Mouse (Mus musculus) limb, embryonic 14.5 days (tissue): ENCODE measurements at regions not wholly inside any gene's neighbourhood (a gene's known extent, or its start where the extent isn't known, plus 50 kb on each side); places are given as distances from the start of the nearest gene placed in this dataset.

Experiments
- ATAC-seq: fragments of 200-750 bp; cut with Nextera tagmentation; 2 replicates; pipeline ENCODE4 v1.8.0; 2017; ENCODE audit warnings: low read depth, moderate number of reproducible peaks, moderate TSS enrichment; ENCODE audit not compliant: low FRiP score
- DNase-seq: peaks from one replicate; pipeline ENCODE4 v3.0.0-alpha.2; 2015; ENCODE audit warnings: low spot score
- H3K27ac ChIP-seq: fragments of 300-500 bp; sonication (generic); replicated peaks from 2 replicates; pipeline ENCODE4 v1.5.1; 2014; ENCODE audit warnings: low read depth, mild to moderate bottlenecking, low read length, moderate library complexity, mixed read lengths
- H3K27me3 ChIP-seq: fragments of 300-500 bp; sonication (generic); 2 replicates; pipeline ENCODE4 v1.6.1; 2014; ENCODE audit warnings: low read length, mixed read lengths; ENCODE audit not compliant: control insufficient read depth, insufficient read depth
- H3K36me3 ChIP-seq: fragments of 300-500 bp; sonication (generic); 2 replicates; pipeline ENCODE4 v1.6.1; 2014; ENCODE audit warnings: mild to moderate bottlenecking, low read length, moderate library complexity, mixed read lengths; ENCODE audit not compliant: control insufficient read depth, insufficient read depth
- H3K4me1 ChIP-seq: fragments of 300-500 bp; sonication (generic); 2 replicates; pipeline ENCODE4 v1.6.1; 2014; ENCODE audit warnings: antibody characterized with exemption, low read length, mixed read lengths; ENCODE audit not compliant: control insufficient read depth, insufficient read depth
- H3K4me2 ChIP-seq: fragments of 300-500 bp; sonication (generic); replicated peaks from 2 replicates; pipeline ENCODE4 v1.6.1; 2014; ENCODE audit warnings: low read depth, mild to moderate bottlenecking, low read length, moderate library complexity; ENCODE audit not compliant: severe bottlenecking
- H3K4me3 ChIP-seq: fragments of 300-500 bp; sonication (generic); replicated peaks from 2 replicates; pipeline ENCODE4 v1.5.1; 2014; ENCODE audit warnings: low read length
- H3K9ac ChIP-seq: fragments of 300-500 bp; sonication (generic); 2 replicates; pipeline ENCODE4 v1.6.1; 2014; ENCODE audit warnings: mild to moderate bottlenecking, low read depth, low read length, moderate library complexity; ENCODE audit not compliant: severe bottlenecking
- H3K9me3 ChIP-seq: fragments of 300-500 bp; sonication (generic); 2 replicates; pipeline ENCODE4 v1.6.1; 2016; ENCODE audit warnings: low read length; ENCODE audit not compliant: control insufficient read depth
- POLR2A ChIP-seq: fragments of 200-500 bp; IDR thresholded peaks from 2 replicates; pipeline ENCODE4 v1.8.0; 2012; ENCODE audit warnings: inconsistent platforms, mild to moderate bottlenecking, moderate library complexity, borderline replicate concordance; ENCODE audit not compliant: insufficient read depth, insufficient read length; ENCODE audit errors: extremely low read depth
- WGBS: fragments of 180-500 bp; shearing (Covaris S2); extraction: QIAGEN DNeasy Blood & Tissue Kit; methylation state at CpG from one replicate; pipeline ENCODE4 v1.1.7; 2014; 5-methylcytosine and 5-hydroxymethylcytosine counted together

- no peak for DNase-seq
- H3K9me3 ChIP-seq, result no peaks in the 10 kb centered on the region
Measured at GRCm38 (mm10) chr2:92524346-92524905, 64.1 kb upstream of the Slc35c1 start.

GRCm38 (mm10) chr2:92523321-92523895, 63.1 kb upstream of the Slc35c1 start:
- H3K4me3 ChIP-seq, result no peak overlapping the region
- 83% methylated on average over 13 of the region's 13 CpGs for WGBS
- no peak for DNase-seq
- no peak for ATAC-seq
- no peak overlapping the region for H3K9ac ChIP-seq
- no peaks in the 10 kb centered on the region for H3K4me1 ChIP-seq
- no peaks in the 10 kb centered on the region for H3K9me3 ChIP-seq
- no peaks in the 10 kb centered on the region for H3K36me3 ChIP-seq
- no peak overlapping the region for H3K27ac ChIP-seq
- H3K27me3 ChIP-seq, result no peaks in the 10 kb centered on the region
- no peak overlapping the region for H3K4me2 ChIP-seq
- no peak for TF ChIP-seq POLR2A

More at GRCm38 (mm10) chr2:92524346-92524905, 64.1 kb upstream of the Slc35c1 start:
- no peaks in the 10 kb centered on the region for H3K27me3 ChIP-seq
- H3K9ac ChIP-seq, result no peak overlapping the region
- H3K27ac ChIP-seq, result no peak overlapping the region
- 88% methylated on average over 9 of the region's 9 CpGs for WGBS
- no peak for TF ChIP-seq POLR2A
- no peak overlapping the region for H3K4me3 ChIP-seq
- no peak overlapping the region for H3K4me2 ChIP-seq
- H3K4me1 ChIP-seq, result 0 out of 2 replicates have a peak, but pooled peaks cover 3% of the 10 kb centered on the region
- H3K36me3 ChIP-seq, result no peaks in the 10 kb centered on the region
- ATAC-seq, result no peak

GRCm38 (mm10) chr2:92521527-92521926, 61.2 kb upstream of the Slc35c1 start:
- WGBS, result 79% methylated on average over 8 of the region's 8 CpGs
- Histone ChIP-seq H3K9me3 (no peaks in the 10 kb centered on the region), H3K4me3 (no peak overlapping the region), H3K9ac (no peak overlapping the region), H3K4me2 (no peak overlapping the region), H3K4me1 (no peaks in the 10 kb centered on the region), H3K27ac (no peak overlapping the region), H3K36me3 (no peaks in the 10 kb centered on the region), H3K27me3 (no peaks in the 10 kb centered on the region)
- ATAC-seq (no peak), DNase-seq (no peak)
- no peak for TF ChIP-seq POLR2A

GRCm38 (mm10) chr2:92519396-92519795, 59.1 kb upstream of the Slc35c1 start:
- H3K9me3 ChIP-seq, result no peaks in the 10 kb centered on the region
- WGBS, result 89% methylated on average over 8 of the region's 8 CpGs
- H3K4me1 ChIP-seq, result no peaks in the 10 kb centered on the region
- no peak for TF ChIP-seq POLR2A
- no peak for DNase-seq
- H3K4me3 ChIP-seq, result no peak overlapping the region
- H3K9ac ChIP-seq, result no peak overlapping the region
- H3K4me2 ChIP-seq, result no peak overlapping the region
- no peaks in the 10 kb centered on the region for H3K36me3 ChIP-seq
- no peaks in the 10 kb centered on the region for H3K27me3 ChIP-seq
- no peak overlapping the region for H3K27ac ChIP-seq
- ATAC-seq, result no peak

- DNase-seq (no peak), ATAC-seq (no peak)
- Histone ChIP-seq H3K4me1 (no peaks in the 10 kb centered on the region), H3K27me3 (no peaks in the 10 kb centered on the region), H3K9ac (no peak overlapping the region), H3K36me3 (no peaks in the 10 kb centered on the region), H3K9me3 (no peaks in the 10 kb centered on the region), H3K4me2 (no peak overlapping the region), H3K4me3 (no peak overlapping the region), H3K27ac (no peak overlapping the region)
- no peak for TF ChIP-seq POLR2A
- WGBS, result 77% methylated on average over 8 of the region's 8 CpGs
Measured at GRCm38 (mm10) chr2:92518891-92519290, 58.6 kb upstream of the Slc35c1 start.
